Mouse (Mus musculus): ENCODE data around the gene Slc37a1.

GRCm38 (mm10) chr17:31266321-31266950 lies 20.2 kb upstream of the Slc37a1 start:
- TF ChIP-seq CTCF (IDR thresholded peaks at IDR 0.05; ENCODE audit: borderline replicate concordance, extremely low read depth, insufficient read depth, insufficient read length) (no peak), POLR2A (IDR thresholded peaks at IDR 0.05; ENCODE audit: borderline replicate concordance, extremely low read depth, insufficient read depth, insufficient read length, poor library complexity, severe bottlenecking) (no peak)

Measured in brain, embryonic 14.5 days (tissue).